Mouse (Mus musculus) left cerebral cortex, adult 2 months (tissue): Measurements from ENCODE around the gene Actn1. TPM values are rescaled to one million over a fixed set of nuclear protein-coding genes. Genes with fewer than 3 reads are reported as not detected.

Source experiments
- DNase-seq, 2 experiments: peaks; one replicate each; pipeline ENCODE4 v3.0.0; 2021 to 2022; ENCODE audit warnings: low spot score in 2 of 2, mixed read lengths in 1 of 2; ENCODE audit errors: extremely low spot score in 1 of 2
- H3K27ac ChIP-seq: fragments of 200-600 bp; 2 replicates; pipeline ENCODE4 v1.8.1; 2022
- H3K4me3 ChIP-seq: fragments of 200-600 bp; 2 replicates; pipeline ENCODE4 v1.8.1; 2022
- CTCF ChIP-seq: fragments of 200-600 bp; IDR thresholded peaks from 2 replicates; pipeline ENCODE4 v1.8.1; 2022; ENCODE audit warnings: antibody characterized with exemption, mild to moderate bottlenecking, moderate library complexity
- intact Hi-C: fragments of 180-260 bp; cut with DNase I; formaldehyde crosslinking; loops from one replicate; pipeline ENCODE4 v1.15.1; 2025
- total RNA-seq, 2 experiments: library from RNA; stranded (reverse); gene quantifications; 2 replicates each; pipeline ENCODE4 v1.2.3; 2021

Gene Actn1
- total RNA-seq, 2 experiments from 2014 or later: 125 to 130 TPM

DNA sequence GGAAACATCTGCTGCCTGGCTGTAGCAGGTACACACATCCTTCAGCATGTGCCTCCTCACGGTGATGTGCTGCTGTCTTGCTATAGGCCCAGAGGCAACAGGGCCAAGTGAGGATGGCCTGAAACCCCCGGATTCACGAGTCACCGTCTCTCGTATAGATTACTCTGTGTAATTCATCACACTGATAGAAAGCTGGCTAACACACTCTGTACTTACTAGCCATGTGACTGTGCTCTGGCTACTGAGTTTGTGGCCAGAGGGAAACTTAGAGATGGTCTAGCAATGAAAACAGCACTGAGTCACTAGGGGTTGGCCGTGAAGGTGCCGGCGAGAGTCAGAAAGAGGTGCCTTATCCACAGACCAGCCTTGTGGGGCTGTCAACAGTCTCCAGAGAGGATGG lies 95.6 kb downstream of the Actn1 start:
- TF ChIP-seq CTCF: no peak
- Histone ChIP-seq H3K27ac (no peak overlapping the region), H3K4me3 (no peak overlapping the region)
- DNase-seq: no peak
- intact Hi-C loops: no loop called here

- intact Hi-C loops: no loop called here
- H3K4me3 ChIP-seq: no peak overlapping the region
- no peak for DNase-seq
- peak; percentile 35 for TF ChIP-seq CTCF
- no peak overlapping the region for H3K27ac ChIP-seq
Measured at GRCm38 (mm10) chr12:80162448-80162847, 97.7 kb downstream of the Actn1 start.

GRCm38 (mm10) chr12:80157675-80158074 lies 102.5 kb downstream of the Actn1 start:
- H3K27ac ChIP-seq: no peak overlapping the region; the same call in 1 of the 2 replicates
- DNase-seq: no peak
- intact Hi-C loops: loop anchor here (1.0 to 10.0 kb wide), 4 partner anchors 40 to 515 kb away; partner anchors contain the start of gene Exd2
- no peak overlapping the region for H3K4me3 ChIP-seq
- TF ChIP-seq CTCF: peak; percentile 88

GRCm38 (mm10) chr12:80153687-80154326 lies 106.4 kb downstream of the Actn1 start:
- intact Hi-C loops: loop anchor here (2.0 to 10.0 kb wide), 2 partner anchors 311 to 571 kb away; partner anchors contain the start of gene Exd2
- Histone ChIP-seq H3K27ac (no peak overlapping the region), H3K4me3 (no peak overlapping the region)
- peak; percentile 79 for TF ChIP-seq CTCF
- DNase-seq: no peak

GRCm38 (mm10) chr12:80153078-80153477 lies 107.1 kb downstream of the Actn1 start:
- Histone ChIP-seq H3K27ac (no peak overlapping the region), H3K4me3 (no peak overlapping the region)
- intact Hi-C loops: loop anchor here (10.0 kb wide), 1 partner anchor 312 kb away; the partner anchor contains the start of gene Exd2
- TF ChIP-seq CTCF: no peak; the same call in 1 of the 2 replicates
- DNase-seq: no peak

DNA sequence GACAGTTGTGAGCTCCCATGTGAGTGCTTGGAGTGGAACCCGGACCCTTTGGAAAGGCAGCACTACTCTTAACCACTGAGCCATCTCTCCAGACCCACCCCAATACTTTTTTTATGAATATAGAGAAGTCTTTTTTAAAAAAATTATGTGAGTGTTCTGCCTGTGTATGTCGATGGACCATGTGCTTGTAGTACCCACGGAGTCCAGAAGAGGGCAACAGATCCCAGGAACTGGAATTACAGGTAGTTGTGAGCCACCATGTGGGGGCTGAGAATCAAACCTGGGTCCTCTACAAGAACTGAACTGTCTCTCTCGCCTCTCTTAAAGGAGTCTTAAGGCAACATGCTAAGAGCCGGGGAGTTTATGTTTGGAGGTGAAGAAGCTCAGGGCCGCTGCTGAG lies 108.3 kb downstream of the Actn1 start:
- Histone ChIP-seq H3K4me3 (no peak overlapping the region), H3K27ac (no peak overlapping the region)
- intact Hi-C loops: loop anchor here (10.0 kb wide), 1 partner anchor 313 kb away; the partner anchor contains the start of gene Exd2
- TF ChIP-seq CTCF: peak; percentile 37
- no peak for DNase-seq

- no peak overlapping the region for H3K4me3 ChIP-seq
- no peak overlapping the region for H3K27ac ChIP-seq
- no peak for TF ChIP-seq CTCF
- DNase-seq: no peak
- intact Hi-C loops: loop anchor here (10.0 kb wide), 1 partner anchor 314 kb away; the partner anchor contains the start of gene Exd2
Measured at GRCm38 (mm10) chr12:80150624-80151023, 109.5 kb downstream of the Actn1 start.

DNA sequence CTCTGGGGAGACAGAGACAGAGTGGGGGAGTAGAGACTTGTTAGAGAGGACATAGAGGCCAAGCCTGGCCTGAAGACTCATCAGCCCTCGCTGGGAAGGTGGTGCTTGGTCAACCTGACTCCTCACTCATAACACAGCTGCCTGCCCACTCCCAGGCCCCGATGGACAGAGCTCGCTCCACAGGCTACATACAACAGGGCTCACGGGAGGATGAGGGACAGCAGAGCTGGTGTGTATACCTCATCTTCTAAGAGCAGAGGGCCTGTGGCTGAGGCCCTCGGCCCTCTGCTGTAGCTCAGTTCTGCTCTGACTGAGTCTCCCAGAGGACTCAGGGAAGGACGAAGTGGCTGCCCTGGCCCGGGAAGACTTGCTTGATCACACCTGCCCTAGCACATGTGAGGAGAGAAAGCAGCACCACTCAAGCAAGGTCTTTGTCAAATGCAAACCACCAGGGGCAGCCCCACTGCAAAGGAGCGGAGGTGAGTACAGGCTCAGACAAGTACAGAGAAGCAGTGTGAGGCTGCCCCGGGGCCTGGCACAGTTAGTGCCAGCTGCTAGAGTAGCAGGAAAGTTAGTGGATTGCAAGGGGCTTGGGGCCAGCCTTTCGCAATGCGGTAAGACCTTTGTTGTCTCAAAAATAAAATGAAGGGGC lies 112.5 kb downstream of the Actn1 start:
- DNase-seq: no peak
- Histone ChIP-seq H3K27ac (no peak overlapping the region), H3K4me3 (no peak overlapping the region)
- no peak for TF ChIP-seq CTCF
- intact Hi-C loops: no loop called here

DNA sequence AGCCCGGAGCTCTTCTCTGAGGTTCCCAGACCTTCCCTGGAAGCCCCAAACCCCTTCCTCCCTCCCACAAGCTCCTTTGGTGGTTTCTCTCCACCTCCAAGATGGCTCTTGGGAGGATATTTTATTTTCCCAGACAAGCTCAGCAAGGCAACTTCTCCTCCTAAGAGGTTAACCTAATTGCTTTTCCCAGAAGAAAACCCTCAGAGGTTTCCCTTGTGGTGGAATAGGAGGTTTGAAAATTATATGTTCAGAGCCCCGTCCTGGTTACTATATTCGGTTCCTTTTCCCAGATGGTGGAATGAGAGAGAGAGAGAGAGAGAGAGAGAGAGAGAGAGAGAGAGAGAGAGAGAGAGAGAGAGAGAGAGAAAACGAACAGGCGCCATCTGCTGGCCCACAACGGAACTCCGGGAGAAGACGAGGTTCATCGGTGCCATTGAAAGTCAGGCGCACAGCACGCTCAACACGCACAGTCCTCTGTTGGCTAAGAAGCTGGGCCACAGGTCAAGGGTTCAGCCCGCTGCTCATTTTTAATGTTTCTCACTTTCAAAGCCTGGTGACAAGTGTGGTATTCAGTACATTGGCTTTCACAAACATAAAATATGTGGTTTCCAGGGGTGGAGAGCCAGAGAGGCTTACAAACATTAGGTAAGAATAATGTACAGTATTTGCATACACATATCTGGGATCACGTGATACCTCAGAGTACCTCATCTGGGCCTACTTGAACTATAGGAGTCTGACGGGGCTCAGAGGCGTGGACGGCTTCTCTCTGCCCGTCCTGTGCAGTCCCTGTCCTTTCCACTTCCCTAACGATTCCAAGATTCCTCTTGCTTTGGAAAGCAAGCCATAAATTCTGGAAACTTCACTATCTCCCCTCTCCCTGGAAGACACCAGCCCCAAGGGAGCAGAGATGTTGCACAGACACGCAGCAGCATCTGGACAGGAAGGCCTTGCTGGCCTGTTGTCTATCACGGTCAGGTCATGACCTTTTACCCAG lies 113.6 kb downstream of the Actn1 start:
- no peak overlapping the region for H3K4me3 ChIP-seq
- H3K27ac ChIP-seq: no peak overlapping the region
- intact Hi-C loops: no loop called here
- DNase-seq: peak; percentile 60 to 69
- peak; percentile 74 for TF ChIP-seq CTCF

DNA sequence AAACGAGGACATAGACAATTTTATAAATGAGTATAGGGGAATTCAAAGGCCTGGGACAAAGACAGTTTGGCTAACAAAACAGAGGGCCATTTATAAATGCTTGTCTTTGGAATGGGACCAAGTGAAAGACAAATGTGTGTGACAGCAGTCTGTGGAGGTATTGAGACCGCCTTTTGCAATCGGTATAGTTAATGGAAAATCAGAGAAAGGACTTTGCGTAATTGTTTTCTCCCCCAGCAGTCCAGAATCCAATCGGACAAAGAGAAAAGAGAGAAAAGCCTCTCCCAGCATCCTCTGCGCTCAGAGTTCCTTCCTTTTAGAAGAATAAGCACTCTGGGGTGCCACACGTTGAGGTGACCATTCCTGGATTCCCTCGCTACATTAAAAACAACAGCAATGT lies 114.8 kb downstream of the Actn1 start:
- intact Hi-C loops: no loop called here
- TF ChIP-seq CTCF: no peak
- DNase-seq: no peak

GRCm38 (mm10) chr12:80144846-80145245 lies 115.3 kb downstream of the Actn1 start:
- intact Hi-C loops: no loop called here
- no peak for TF ChIP-seq CTCF
- H3K27ac ChIP-seq: no peak overlapping the region

More for the DNA sequence above, 114.8 kb downstream of the Actn1 start:
- Histone ChIP-seq H3K4me3 (no peak overlapping the region), H3K27ac (no peak overlapping the region)

DNA sequence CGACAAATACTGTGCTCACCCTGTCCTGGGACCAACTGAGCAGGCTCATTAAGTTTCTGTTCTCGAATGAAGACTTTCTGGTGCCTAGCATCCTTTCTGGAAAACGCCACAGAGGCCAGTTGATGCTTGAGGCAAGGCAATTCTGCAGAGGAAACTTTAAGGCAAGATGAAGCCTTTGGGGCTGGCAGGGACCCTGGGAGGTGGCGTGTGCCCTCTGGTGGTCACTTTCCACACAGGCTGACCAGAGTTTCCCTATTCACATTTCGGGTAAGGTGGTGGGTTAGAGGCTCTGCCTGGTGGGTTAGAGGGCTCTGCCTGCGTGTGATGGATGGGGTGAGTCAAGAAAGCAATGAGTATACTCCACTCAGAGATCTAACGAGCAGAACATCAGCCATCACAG lies 118.7 kb downstream of the Actn1 start:
- Histone ChIP-seq H3K4me3 (no peak overlapping the region), H3K27ac (no peak overlapping the region)
- intact Hi-C loops: loop anchor here (1.0 kb wide), 1 partner anchor 782 kb away; no protein-coding TSS in a partner anchor
- TF ChIP-seq CTCF: peak; percentile 90
- peak in 1 of 2 experiments; percentile 43 for DNase-seq

More at GRCm38 (mm10) chr12:80144846-80145245, 115.3 kb downstream of the Actn1 start:
- DNase-seq: no peak
- no peak overlapping the region for H3K4me3 ChIP-seq
